Mouse (Mus musculus): ENCODE results near the gene Srrt.

- TF ChIP-seq CTCF (IDR thresholded peaks at IDR 0.05; ENCODE audit: borderline replicate concordance, extremely low read depth, insufficient read depth, insufficient read length) (no peak), POLR2A (IDR thresholded peaks at IDR 0.05; ENCODE audit: borderline replicate concordance, extremely low read depth, insufficient read depth, insufficient read length, poor library complexity, severe bottlenecking) (no peak)
These were observed 32.7 kb upstream of the Srrt start for GRCm38 (mm10) chr5:137340222-137340621.

Data from brain, embryonic 14.5 days (tissue).